Mouse (Mus musculus) layer of hippocampus, postnatal 36 days (tissue): ENCODE data around the gene Acot7. TPM values are rescaled to one million over a fixed set of nuclear protein-coding genes. Genes with fewer than 3 reads are reported as not detected.
A peak's percentile ranks its signal among the peaks of the same experiment; 100 is the strongest.
"Not testable (repeated sequence)": the region's sequence is repeated elsewhere in the genome, so short reads cannot be mapped to it uniquely, and the experiment has no call there.

Experiments
- DNase-seq, 2 experiments: peaks; one replicate each; pipeline ENCODE4 v3.0.0; 2022
- total RNA-seq, 2 experiments: library from RNA; stranded (reverse); gene quantifications; 2 replicates each; pipeline ENCODE4 v1.2.3; 2021

Acot7 gene
- total RNA-seq, 2 experiments from 2014 or later: 331 to 345 TPM

- no peak for DNase-seq
These were observed 31.7 kb downstream of the Acot7 start for GRCm38 (mm10) chr4:152209623-152210022.

- DNase-seq: no peak
These were observed 34.2 kb downstream of the Acot7 start for GRCm38 (mm10) chr4:152212091-152212505.

GRCm38 (mm10) chr4:152212531-152212930 is 34.6 kb downstream of the Acot7 start:
- DNase-seq: peak; percentile 49 to 50

GRCm38 (mm10) chr4:152212974-152213373 is 35.0 kb downstream of the Acot7 start:
- DNase-seq: no peak

GRCm38 (mm10) chr4:152213760-152214480 is 36.0 kb downstream of the Acot7 start:
- peak; percentile 87 to 91 for DNase-seq

- DNase-seq: no peak
These were observed 37.0 kb downstream of the Acot7 start for GRCm38 (mm10) chr4:152214871-152215415.

GRCm38 (mm10) chr4:152219591-152219990 is 41.7 kb downstream of the Acot7 start:
- no peak for DNase-seq

GRCm38 (mm10) chr4:152220771-152221410 is 43.0 kb downstream of the Acot7 start:
- no peak for DNase-seq

- peak; percentile 35 to 42 for DNase-seq
These were observed 43.5 kb downstream of the Acot7 start for GRCm38 (mm10) chr4:152221411-152221887.

- DNase-seq: no peak
These were observed 44.2 kb downstream of the Acot7 start for GRCm38 (mm10) chr4:152222111-152222510.

- no peak for DNase-seq
These were observed 44.6 kb downstream of the Acot7 start for GRCm38 (mm10) chr4:152222513-152222912.

GRCm38 (mm10) chr4:152224156-152224555 is 46.2 kb downstream of the Acot7 start:
- no peak for DNase-seq

- DNase-seq: peak; percentile 71 to 73
These were observed 49.1 kb downstream of the Acot7 start for GRCm38 (mm10) chr4:152226901-152227486.

- DNase-seq: no peak
These were observed 50.0 kb downstream of the Acot7 start for GRCm38 (mm10) chr4:152227749-152228527.

GRCm38 (mm10) chr4:152230331-152230730 is 52.4 kb downstream of the Acot7 start:
- not testable (repeated sequence) for DNase-seq

GRCm38 (mm10) chr4:152231326-152231725 is 53.4 kb downstream of the Acot7 start:
- DNase-seq: no peak

GRCm38 (mm10) chr4:152232411-152232903 is 54.5 kb downstream of the Acot7 start:
- no peak for DNase-seq

- DNase-seq: no peak
These were observed 62.0 kb downstream of the Acot7 start for GRCm38 (mm10) chr4:152239974-152240373.

GRCm38 (mm10) chr4:152243241-152243891 is 65.4 kb downstream of the Acot7 start:
- DNase-seq: no peak

- DNase-seq: no peak
These were observed 66.0 kb downstream of the Acot7 start for GRCm38 (mm10) chr4:152243969-152244368.
